Mouse (Mus musculus): ENCODE results near the gene Hist1h1t.

GRCm38 (mm10) chr13:23698996-23699395 lies 3.4 kb downstream of the Hist1h1t start:
- TF ChIP-seq GATA1 (IDR thresholded peaks at IDR 0.05; ENCODE audit: borderline replicate concordance, low read length): no peak
- TF ChIP-seq FLI1 (IDR thresholded peaks at IDR 0.05; ENCODE audit: low read length): no peak

Measured in megakaryocyte, embryonic 14.5 days (primary cell).